Mouse (Mus musculus) left cerebral cortex, adult 2 months (tissue): ENCODE measurements around the gene Fam71f1. TPM values are rescaled to one million over a fixed set of nuclear protein-coding genes. Genes with fewer than 3 reads are reported as not detected.

Experiments used
- DNase-seq, 2 experiments: peaks; one replicate each; pipeline ENCODE4 v3.0.0; 2021 to 2022; ENCODE audit warnings: low spot score in 2 of 2, mixed read lengths in 1 of 2; ENCODE audit errors: extremely low spot score in 1 of 2
- H3K27ac ChIP-seq: fragments of 200-600 bp; 2 replicates; pipeline ENCODE4 v1.8.1; 2022
- H3K4me3 ChIP-seq: fragments of 200-600 bp; 2 replicates; pipeline ENCODE4 v1.8.1; 2022
- CTCF ChIP-seq: fragments of 200-600 bp; IDR thresholded peaks from 2 replicates; pipeline ENCODE4 v1.8.1; 2022; ENCODE audit warnings: antibody characterized with exemption, mild to moderate bottlenecking, moderate library complexity
- intact Hi-C: fragments of 180-260 bp; cut with DNase I; formaldehyde crosslinking; loops from one replicate; pipeline ENCODE4 v1.15.1; 2025
- long read RNA-seq, 2 experiments: library from polyadenylated mRNA; stranded (forward); transcript quantifications; one replicate each; pipeline ENCODE4 v2.0.0; 2021; ENCODE audit warnings: borderline mapping rate in 2 of 2
- total RNA-seq, 2 experiments: library from RNA; stranded (reverse); gene quantifications; 2 replicates each; pipeline ENCODE4 v1.2.3; 2021

The Fam71f1 gene
- total RNA-seq: not detected
- long read RNA-seq, experiment 1: 0 reads
- long read RNA-seq, experiment 2: 0 reads

- Histone ChIP-seq H3K4me3 (no peak within 1 kb of the TSS), H3K27ac (no peak within 1 kb of the TSS)
- intact Hi-C loops: no loop called here
- no peak for DNase-seq
- TF ChIP-seq CTCF: no peak
Observed at GRCm38 (mm10) chr6:29318879-29319278, at the start of gene Fam71f1. Gene Fam71f1, plus strand, starts transcription at chr6:29319140.

- no peak for DNase-seq
- intact Hi-C loops: no loop called here
- H3K27ac ChIP-seq: no peak overlapping the region
- peak overlapping the region; percentile 35; the same call in 1 of the 2 replicates for H3K4me3 ChIP-seq
- no peak for TF ChIP-seq CTCF
Observed at GRCm38 (mm10) chr6:29270961-29271360, 48.0 kb upstream of the Fam71f1 start.

GRCm38 (mm10) chr6:29272312-29273072 is 46.4 kb upstream of the Fam71f1 start, which contains the start of gene Hilpda:
Gene Hilpda, plus strand, starts transcription at chr6:29272488.
- no peak for TF ChIP-seq CTCF
- peak within 1 kb of the TSS; percentile 74 for H3K4me3 ChIP-seq
- intact Hi-C loops: loop anchor here (2.0 kb wide), 1 partner anchor 60 kb away; no protein-coding TSS in a partner anchor
- H3K27ac ChIP-seq: peak within 1 kb of the TSS; percentile 92
- peak; percentile 84 to 87 for DNase-seq

GRCm38 (mm10) chr6:29276746-29277145 is 42.2 kb upstream of the Fam71f1 start:
- TF ChIP-seq CTCF: no peak
- intact Hi-C loops: no loop called here
- no peak for DNase-seq

GRCm38 (mm10) chr6:29278513-29279267 is 40.2 kb upstream of the Fam71f1 start:
- no peak overlapping the region for H3K4me3 ChIP-seq
- no peak overlapping the region for H3K27ac ChIP-seq
- intact Hi-C loops: loop anchor here (1.0 to 2.0 kb wide), 3 partner anchors 37 to 108 kb away; no protein-coding TSS in a partner anchor
- peak in 1 of 2 experiments; percentile 23 for DNase-seq
- peak; percentile 67 for TF ChIP-seq CTCF

More at GRCm38 (mm10) chr6:29276746-29277145, 42.2 kb upstream of the Fam71f1 start:
- Histone ChIP-seq H3K27ac (no peak overlapping the region), H3K4me3 (no peak overlapping the region)

GRCm38 (mm10) chr6:29279293-29279692 is 39.6 kb upstream of the Fam71f1 start, which contains the start of gene Fam71f2:
Gene Fam71f2, plus strand, starts transcription at chr6:29279593.
- no peak for TF ChIP-seq CTCF
- intact Hi-C loops: loop anchor here (1.0 to 2.0 kb wide), 2 partner anchors 74 to 108 kb away; no protein-coding TSS in a partner anchor
- H3K27ac ChIP-seq: no peak within 1 kb of the TSS
- DNase-seq: no peak
- H3K4me3 ChIP-seq: no peak within 1 kb of the TSS

- no peak for TF ChIP-seq CTCF
- DNase-seq: no peak
- H3K27ac ChIP-seq: no peak overlapping the region
- intact Hi-C loops: no loop called here
- H3K4me3 ChIP-seq: no peak overlapping the region
Observed at GRCm38 (mm10) chr6:29280671-29281070, 38.3 kb upstream of the Fam71f1 start.

- Histone ChIP-seq H3K27ac (no peak overlapping the region), H3K4me3 (no peak overlapping the region)
- intact Hi-C loops: no loop called here
- DNase-seq: no peak
- TF ChIP-seq CTCF: no peak
Observed at GRCm38 (mm10) chr6:29286870-29287269, 32.1 kb upstream of the Fam71f1 start.

GRCm38 (mm10) chr6:29287481-29287880 is 31.5 kb upstream of the Fam71f1 start:
- TF ChIP-seq CTCF: no peak
- DNase-seq: no peak
- H3K27ac ChIP-seq: no peak overlapping the region
- H3K4me3 ChIP-seq: no peak overlapping the region
- intact Hi-C loops: no loop called here

- Histone ChIP-seq H3K27ac (no peak overlapping the region), H3K4me3 (no peak overlapping the region)
- no peak for DNase-seq
- intact Hi-C loops: no loop called here
- no peak for TF ChIP-seq CTCF
Observed at GRCm38 (mm10) chr6:29287944-29288343, 31.0 kb upstream of the Fam71f1 start.

- no peak for DNase-seq
- H3K4me3 ChIP-seq: no peak overlapping the region
- H3K27ac ChIP-seq: no peak overlapping the region
- no peak for TF ChIP-seq CTCF
- intact Hi-C loops: no loop called here
Observed at GRCm38 (mm10) chr6:29288651-29289050, 30.3 kb upstream of the Fam71f1 start.

- no peak for TF ChIP-seq CTCF
- DNase-seq: no peak
- H3K4me3 ChIP-seq: no peak overlapping the region
- intact Hi-C loops: no loop called here
- H3K27ac ChIP-seq: no peak overlapping the region
Observed at GRCm38 (mm10) chr6:29299112-29299511, 19.8 kb upstream of the Fam71f1 start.
